Mouse (Mus musculus): Measurements from ENCODE around the gene Pfkm. TPM values are rescaled to one million over a fixed set of nuclear protein-coding genes. Genes with fewer than 3 reads are reported as not detected.
A peak's percentile ranks its signal among the peaks of the same experiment; 100 is the strongest.

The Pfkm gene
- polyA plus RNA-seq, 1 experiment from 2014 or later, result 79.8 TPM

DNA sequence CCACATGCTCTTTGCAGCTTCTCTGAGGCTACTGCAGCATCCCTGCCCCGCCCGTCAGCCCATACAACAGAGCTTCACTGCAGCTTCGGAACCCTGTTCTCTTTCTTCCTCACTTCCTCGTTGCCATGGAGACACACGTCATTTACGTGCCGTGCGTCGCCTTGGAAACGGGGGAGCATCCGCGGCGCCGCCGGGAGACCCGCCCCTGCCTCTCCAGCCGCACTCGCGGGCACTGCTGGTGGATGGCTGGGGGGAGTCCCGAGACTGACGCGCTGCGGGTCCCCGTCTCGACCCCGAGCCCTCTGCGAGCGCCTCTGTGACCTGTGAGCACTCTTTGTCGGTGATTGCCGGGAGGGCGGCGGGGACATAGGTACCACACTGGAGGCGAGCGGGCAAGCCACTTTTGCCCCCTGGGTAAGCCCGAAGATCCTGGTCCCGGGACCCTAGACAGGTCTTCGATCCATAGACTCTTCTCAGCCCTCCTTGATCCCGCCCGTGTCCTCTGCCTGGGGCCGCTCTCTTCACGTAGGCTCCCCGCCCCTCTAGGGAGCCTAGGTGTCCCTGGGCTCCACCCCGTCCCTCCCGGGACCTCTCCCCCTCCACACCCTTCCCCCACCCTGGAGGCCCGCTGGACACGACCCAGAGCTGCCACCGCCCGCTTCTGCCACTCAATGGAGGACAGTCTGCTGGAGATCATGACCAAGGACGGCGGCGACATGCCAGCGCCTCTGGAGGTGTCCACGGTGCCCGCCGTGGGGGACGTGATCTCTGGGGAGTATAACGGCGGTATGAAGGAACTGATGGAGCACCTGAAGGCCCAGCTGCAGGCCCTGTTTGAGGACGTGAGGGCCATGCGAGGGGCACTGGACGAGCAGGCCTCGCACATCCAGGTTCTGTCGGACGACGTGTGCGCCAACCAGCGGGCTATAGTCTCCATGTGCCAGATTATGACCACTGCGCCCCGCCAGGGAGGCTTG is 75.5 kb downstream of the Pfkm start:
- H3K9me3 ChIP-seq (ENCODE audit: control insufficient read depth, low read length), result no peaks in the 10 kb centered on the region
- under 1% methylated on average over 69 of the region's 69 CpGs for WGBS
- H3K4me3 ChIP-seq (ENCODE audit: low read depth, low read length), result peak overlapping the region; percentile 58
- H3K27ac ChIP-seq (ENCODE audit: low read depth, low read length), result peak overlapping the region; percentile 91
- H3K9ac ChIP-seq (replicated peaks; ENCODE audit: low read depth, low read length), result peak overlapping the region; percentile 58
- ATAC-seq (ENCODE audit: low read depth), result peak; percentile 95
- no peaks in the 10 kb centered on the region for H3K36me3 ChIP-seq (ENCODE audit: control insufficient read depth, insufficient read depth, low read length)
- H3K27me3 ChIP-seq (ENCODE audit: control insufficient read depth, insufficient read depth, low read length), result peaks cover 8% of the 10 kb centered on the region
- peaks cover 15% of the 10 kb centered on the region; the same call in 1 of the 2 replicates for H3K4me1 ChIP-seq (ENCODE audit: control insufficient read depth, insufficient read depth, low read length)
- peak overlapping the region; percentile 77 for H3K4me2 ChIP-seq (ENCODE audit: low read depth, low read length)

GRCm38 (mm10) chr15:98168622-98169004 is 76.2 kb downstream of the Pfkm start:
- Histone ChIP-seq H3K27ac (ENCODE audit: low read depth, low read length) (no peak overlapping the region), H3K9me3 (ENCODE audit: control insufficient read depth, low read length) (no peaks in the 10 kb centered on the region), H3K36me3 (ENCODE audit: control insufficient read depth, insufficient read depth, low read length) (no peaks in the 10 kb centered on the region), H3K9ac (replicated peaks; ENCODE audit: low read depth, low read length) (peak overlapping the region; percentile 58), H3K4me2 (ENCODE audit: low read depth, low read length) (peak overlapping the region; percentile 77), H3K27me3 (ENCODE audit: control insufficient read depth, insufficient read depth, low read length) (peaks cover 8% of the 10 kb centered on the region), H3K4me1 (ENCODE audit: control insufficient read depth, insufficient read depth, low read length) (peaks cover 15% of the 10 kb centered on the region; the same call in 1 of the 2 replicates), H3K4me3 (ENCODE audit: low read depth, low read length) (peak overlapping the region; percentile 58)
- 4% methylated on average over 19 of the region's 19 CpGs for whole genome bisulfite sequencing
- ATAC-seq (ENCODE audit: low read depth), result no peak

GRCm38 (mm10) chr15:98170365-98170764 is 78.0 kb downstream of the Pfkm start:
- WGBS, result 30% methylated on average over 7 of the region's 7 CpGs
- ATAC-seq (ENCODE audit: low read depth), result no peak
- H3K4me1 ChIP-seq (ENCODE audit: control insufficient read depth, insufficient read depth, low read length), result peaks cover 15% of the 10 kb centered on the region; the same call in 1 of the 2 replicates

GRCm38 (mm10) chr15:98170917-98171316 is 78.5 kb downstream of the Pfkm start:
- Histone ChIP-seq H3K4me3 (ENCODE audit: low read depth, low read length) (peak overlapping the region; percentile 12; the same call in 1 of the 2 replicates), H3K27ac (ENCODE audit: low read depth, low read length) (no peak overlapping the region), H3K4me1 (ENCODE audit: control insufficient read depth, insufficient read depth, low read length) (peaks cover 15% of the 10 kb centered on the region; the same call in 1 of the 2 replicates), H3K36me3 (ENCODE audit: control insufficient read depth, insufficient read depth, low read length) (no peaks in the 10 kb centered on the region), H3K27me3 (ENCODE audit: control insufficient read depth, insufficient read depth, low read length) (peaks cover 6% of the 10 kb centered on the region), H3K9ac (replicated peaks; ENCODE audit: low read depth, low read length) (0 out of 2 replicates have a peak overlapping the region, but pooled peaks have one; percentile 3), H3K9me3 (ENCODE audit: control insufficient read depth, low read length) (no peaks in the 10 kb centered on the region), H3K4me2 (ENCODE audit: low read depth, low read length) (peak overlapping the region; percentile 77)
- WGBS, result 75% methylated on average over 9 of the region's 9 CpGs
- no peak for ATAC-seq (ENCODE audit: low read depth)

More at GRCm38 (mm10) chr15:98170365-98170764, 78.0 kb downstream of the Pfkm start:
- no peaks in the 10 kb centered on the region for H3K9me3 ChIP-seq (ENCODE audit: control insufficient read depth, low read length)
- H3K27me3 ChIP-seq (ENCODE audit: control insufficient read depth, insufficient read depth, low read length), result peaks cover 7% of the 10 kb centered on the region
- H3K4me3 ChIP-seq (ENCODE audit: low read depth, low read length), result peak overlapping the region; percentile 58
- peak overlapping the region; percentile 58; the same call in 1 of the 2 replicates for H3K9ac ChIP-seq (replicated peaks; ENCODE audit: low read depth, low read length)
- H3K36me3 ChIP-seq (ENCODE audit: control insufficient read depth, insufficient read depth, low read length), result no peaks in the 10 kb centered on the region
- no peak overlapping the region for H3K27ac ChIP-seq (ENCODE audit: low read depth, low read length)
- peak overlapping the region; percentile 77 for H3K4me2 ChIP-seq (ENCODE audit: low read depth, low read length)

GRCm38 (mm10) chr15:98172113-98172512 is 79.7 kb downstream of the Pfkm start:
- no peak overlapping the region for H3K4me2 ChIP-seq (ENCODE audit: low read depth, low read length)
- ATAC-seq (ENCODE audit: low read depth), result no peak
- WGBS, result 75% methylated on average over 5 of the region's 5 CpGs

DNA sequence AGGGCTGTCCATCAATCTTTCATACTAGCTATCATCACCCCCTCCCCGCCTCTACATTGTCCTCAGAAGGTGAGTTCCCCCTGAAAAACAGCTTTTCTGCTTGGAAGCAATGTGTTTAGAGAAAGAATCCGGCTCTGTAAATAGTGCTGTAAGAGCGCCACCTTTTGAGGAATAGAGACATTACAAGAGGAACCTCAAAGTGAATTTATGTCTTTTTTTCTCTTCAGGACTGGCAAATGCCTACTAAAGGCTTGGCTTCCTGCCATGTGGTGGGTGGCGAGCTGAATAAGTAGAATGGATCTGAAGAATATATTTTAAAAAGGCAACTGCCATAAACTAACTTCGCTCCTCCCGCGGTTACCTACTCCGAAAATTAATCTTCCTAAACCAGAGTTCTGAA is 81.4 kb downstream of the Pfkm start:
- no peaks in the 10 kb centered on the region for H3K9me3 ChIP-seq (ENCODE audit: control insufficient read depth, low read length)
- H3K27ac ChIP-seq (ENCODE audit: low read depth, low read length), result no peak overlapping the region
- no peaks in the 10 kb centered on the region for H3K27me3 ChIP-seq (ENCODE audit: control insufficient read depth, insufficient read depth, low read length)
- peaks cover 15% of the 10 kb centered on the region; the same call in 1 of the 2 replicates for H3K4me1 ChIP-seq (ENCODE audit: control insufficient read depth, insufficient read depth, low read length)
- ATAC-seq (ENCODE audit: low read depth), result no peak
- 30% methylated on average over 8 of the region's 8 CpGs for WGBS
- H3K9ac ChIP-seq (replicated peaks; ENCODE audit: low read depth, low read length), result no peak overlapping the region
- no peak overlapping the region for H3K4me2 ChIP-seq (ENCODE audit: low read depth, low read length)
- H3K36me3 ChIP-seq (ENCODE audit: control insufficient read depth, insufficient read depth, low read length), result no peaks in the 10 kb centered on the region
- H3K4me3 ChIP-seq (ENCODE audit: low read depth, low read length), result no peak overlapping the region

More at GRCm38 (mm10) chr15:98172113-98172512, 79.7 kb downstream of the Pfkm start:
- H3K4me3 ChIP-seq (ENCODE audit: low read depth, low read length), result no peak overlapping the region
- no peaks in the 10 kb centered on the region for H3K9me3 ChIP-seq (ENCODE audit: control insufficient read depth, low read length)
- peaks cover 6% of the 10 kb centered on the region for H3K27me3 ChIP-seq (ENCODE audit: control insufficient read depth, insufficient read depth, low read length)
- peaks cover 15% of the 10 kb centered on the region; the same call in 1 of the 2 replicates for H3K4me1 ChIP-seq (ENCODE audit: control insufficient read depth, insufficient read depth, low read length)
- no peaks in the 10 kb centered on the region for H3K36me3 ChIP-seq (ENCODE audit: control insufficient read depth, insufficient read depth, low read length)
- H3K27ac ChIP-seq (ENCODE audit: low read depth, low read length), result no peak overlapping the region
- 0 out of 2 replicates have a peak overlapping the region, but pooled peaks have one; percentile 13 for H3K9ac ChIP-seq (replicated peaks; ENCODE audit: low read depth, low read length)

- Histone ChIP-seq H3K36me3 (ENCODE audit: control insufficient read depth, insufficient read depth, low read length) (no peaks in the 10 kb centered on the region), H3K9me3 (ENCODE audit: control insufficient read depth, low read length) (no peaks in the 10 kb centered on the region), H3K27ac (ENCODE audit: low read depth, low read length) (no peak overlapping the region), H3K9ac (replicated peaks; ENCODE audit: low read depth, low read length) (no peak overlapping the region), H3K4me3 (ENCODE audit: low read depth, low read length) (no peak overlapping the region), H3K4me1 (ENCODE audit: control insufficient read depth, insufficient read depth, low read length) (peaks cover 5% of the 10 kb centered on the region; the same call in 1 of the 2 replicates), H3K4me2 (ENCODE audit: low read depth, low read length) (no peak overlapping the region), H3K27me3 (ENCODE audit: control insufficient read depth, insufficient read depth, low read length) (no peaks in the 10 kb centered on the region)
- WGBS, result 66% methylated on average over 3 of the region's 3 CpGs
- ATAC-seq (ENCODE audit: low read depth), result no peak
These were observed 84.9 kb downstream of the Pfkm start for GRCm38 (mm10) chr15:98177320-98177719.

DNA sequence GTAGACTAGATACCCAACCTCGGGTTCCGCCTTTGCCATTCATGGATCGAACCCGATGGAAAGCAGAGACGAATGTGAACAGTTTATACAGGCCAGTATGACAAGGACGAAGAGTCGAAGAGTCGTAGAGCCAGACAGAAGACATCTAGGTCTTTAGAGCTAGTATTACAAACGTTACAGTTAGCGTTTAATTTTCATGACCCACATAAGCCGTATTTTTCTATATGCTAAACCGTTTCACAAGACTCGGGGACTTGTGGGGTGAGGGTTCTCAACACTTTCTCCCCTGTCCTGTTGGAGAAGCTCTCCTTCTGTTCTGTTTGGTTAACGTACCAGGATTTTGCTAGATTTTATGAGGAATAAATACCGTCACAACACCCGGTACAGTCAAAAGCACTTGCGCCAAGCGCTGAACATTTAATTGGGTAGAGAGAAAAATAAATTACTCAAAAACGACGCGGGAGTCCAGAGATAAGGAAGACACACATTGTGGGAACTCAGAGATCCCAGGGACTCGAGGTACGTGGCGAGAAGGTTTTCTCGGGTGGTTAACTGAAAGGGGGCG is 88.3 kb downstream of the Pfkm start:
- Histone ChIP-seq H3K4me1 (ENCODE audit: control insufficient read depth, insufficient read depth, low read length) (peaks cover 5% of the 10 kb centered on the region; the same call in 1 of the 2 replicates), H3K9ac (replicated peaks; ENCODE audit: low read depth, low read length) (peak overlapping the region; percentile 49; the same call in 1 of the 2 replicates), H3K36me3 (ENCODE audit: control insufficient read depth, insufficient read depth, low read length) (no peaks in the 10 kb centered on the region), H3K27me3 (ENCODE audit: control insufficient read depth, insufficient read depth, low read length) (no peaks in the 10 kb centered on the region), H3K4me2 (ENCODE audit: low read depth, low read length) (peak overlapping the region; percentile 74), H3K4me3 (ENCODE audit: low read depth, low read length) (peak overlapping the region; percentile 48), H3K9me3 (ENCODE audit: control insufficient read depth, low read length) (no peaks in the 10 kb centered on the region), H3K27ac (ENCODE audit: low read depth, low read length) (peak overlapping the region; percentile 69)
- ATAC-seq (ENCODE audit: low read depth), result no peak
- 4% methylated on average over 26 of the region's 26 CpGs for WGBS
